Mouse (Mus musculus) natural killer cell, adult 2 months (primary cell): ENCODE results near the gene Pex26.

Source experiments
- DNase-seq, 2 experiments: peaks; one replicate each; pipeline ENCODE4 v3.0.0; 2022; ENCODE audit warnings: low spot score in 2 of 2

Pex26 gene

GRCm38 (mm10) chr6:121238209-121238608 is 54.7 kb downstream of the Pex26 start:
- DNase-seq: peak in 1 of 2 experiments; percentile 18

DNA sequence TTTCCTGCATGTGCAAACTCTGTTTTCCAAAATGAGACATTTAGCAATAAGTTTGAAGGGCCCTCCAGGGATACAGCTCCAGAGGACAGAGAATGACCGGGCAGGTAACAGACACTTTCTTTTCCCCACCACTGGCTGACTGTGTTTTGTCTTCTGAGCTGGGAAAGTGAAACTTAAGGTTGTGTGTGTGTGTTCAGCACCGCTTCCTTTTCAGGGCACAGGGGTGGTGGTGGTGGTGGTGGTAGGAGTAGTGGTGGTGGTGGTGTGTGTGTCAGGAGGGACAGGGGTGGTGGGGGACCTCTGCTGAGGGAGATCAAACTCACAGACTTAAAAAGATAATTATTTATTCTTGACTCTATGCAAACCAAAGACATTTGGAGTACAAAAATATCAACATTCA is 58.3 kb downstream of the Pex26 start:
- peak; percentile 10 to 27 for DNase-seq

GRCm38 (mm10) chr6:121243161-121243560 is 59.7 kb downstream of the Pex26 start:
- DNase-seq: no peak

GRCm38 (mm10) chr6:121245127-121246036 is 61.9 kb downstream of the Pex26 start, which contains the start of gene Usp18:
Gene Usp18 (plus strand): TSS chr6:121245906.
- DNase-seq: peak; percentile 84 to 87

DNA sequence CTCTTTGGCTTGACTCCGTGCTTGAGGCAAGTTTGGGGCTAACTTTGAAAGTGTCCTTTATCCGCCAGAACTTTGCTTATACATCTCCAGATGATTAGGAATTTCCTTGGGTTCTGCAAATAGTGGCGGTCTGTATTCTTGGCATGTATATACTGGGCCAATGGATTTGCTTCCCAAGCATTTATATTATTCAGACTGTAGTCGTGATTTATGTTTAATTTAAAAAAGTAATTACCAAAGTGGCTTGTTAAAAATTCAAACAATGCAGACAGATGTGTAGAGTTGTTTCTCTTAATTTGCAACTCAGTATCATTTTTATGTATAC is 62.5 kb downstream of the Pex26 start:
- DNase-seq: no peak
